Mouse (Mus musculus) small intestine, adult 2 months (tissue): Measurements from ENCODE around the gene Ahcyl2. TPM values are rescaled to one million over a fixed set of nuclear protein-coding genes. Genes with fewer than 3 reads are reported as not detected.

Experiments
- H3K27ac ChIP-seq: fragments of 200-500 bp; 2 replicates; pipeline ENCODE4 v1.5.1; 2012; ENCODE audit warnings: low read depth, low read length, control low read depth, inconsistent platforms; ENCODE audit not compliant: insufficient read depth
- H3K27me3 ChIP-seq: fragments of 200-500 bp; 2 replicates; pipeline ENCODE4 v1.6.1; 2012; ENCODE audit warnings: mild to moderate bottlenecking, moderate library complexity, low read length, inconsistent platforms; ENCODE audit not compliant: control insufficient read depth, insufficient read depth
- H3K36me3 ChIP-seq: fragments of 200-500 bp; 2 replicates; pipeline ENCODE4 v1.6.1; 2012; ENCODE audit warnings: mild to moderate bottlenecking, low read length, control low read depth, inconsistent platforms; ENCODE audit not compliant: control insufficient read depth, insufficient read depth
- H3K4me1 ChIP-seq: fragments of 200-500 bp; 2 replicates; pipeline ENCODE4 v1.6.1; 2012; ENCODE audit warnings: low read length, inconsistent platforms, mixed read lengths; ENCODE audit not compliant: control insufficient read depth, insufficient read depth, insufficient read length
- H3K4me3 ChIP-seq: fragments of 200-500 bp; 2 replicates; pipeline ENCODE4 v1.5.1; 2012; ENCODE audit warnings: low read depth, mild to moderate bottlenecking, control low read depth, inconsistent platforms, low read length, moderate library complexity
- CTCF ChIP-seq: fragments of 200-500 bp; IDR thresholded peaks from 2 replicates; pipeline ENCODE4 v1.5.1; 2012; ENCODE audit warnings: low read depth, mild to moderate bottlenecking, control low read depth, inconsistent platforms, low read length, moderate library complexity, mixed read lengths; ENCODE audit not compliant: insufficient replicate concordance, insufficient read length; ENCODE audit errors: extremely low read depth
- POLR2A ChIP-seq: fragments of 200-500 bp; IDR thresholded peaks from 2 replicates; pipeline ENCODE4 v1.6.1; 2012; ENCODE audit warnings: low read depth, mild to moderate bottlenecking, control low read depth, inconsistent platforms, low read length, moderate library complexity
- WGBS: fragments of 180-500 bp; shearing (Covaris S2); methylation state at CpG from one replicate; pipeline ENCODE4 v1.1.7; 2018; 5-methylcytosine and 5-hydroxymethylcytosine counted together
- polyA plus RNA-seq: library from polyadenylated mRNA; depleted of rRNA; stranded (reverse); fragments of >200 nt; gene quantifications from 2 replicates; pipeline ENCODE4 v1.2.3, GENCODE M21; 2012

Gene Ahcyl2
- polyA plus RNA-seq, 1 experiment = 110 TPM

GRCm38 (mm10) chr6:29832356-29832755 is 64.5 kb downstream of the Ahcyl2 start:
- H3K4me1 ChIP-seq = peaks cover 17% of the 10 kb centered on the region; the same call in 1 of the 2 replicates
- peaks cover 4% of the 10 kb centered on the region; the same call in 1 of the 2 replicates for H3K36me3 ChIP-seq
- H3K27ac ChIP-seq = no peak overlapping the region
- WGBS = 83% methylated on average over 4 of the region's 4 CpGs
- H3K4me3 ChIP-seq = no peak overlapping the region
- no peaks in the 10 kb centered on the region for H3K27me3 ChIP-seq
- TF ChIP-seq CTCF (no peak), POLR2A (no peak)

GRCm38 (mm10) chr6:29833117-29833516 is 65.3 kb downstream of the Ahcyl2 start:
- TF ChIP-seq CTCF (no peak), POLR2A (no peak)
- Histone ChIP-seq H3K27ac (no peak overlapping the region), H3K27me3 (no peaks in the 10 kb centered on the region), H3K36me3 (peaks cover 4% of the 10 kb centered on the region; the same call in 1 of the 2 replicates), H3K4me1 (peaks cover 15% of the 10 kb centered on the region; the same call in 1 of the 2 replicates), H3K4me3 (no peak overlapping the region)
- WGBS = 68% methylated on average over 4 of the region's 4 CpGs

DNA sequence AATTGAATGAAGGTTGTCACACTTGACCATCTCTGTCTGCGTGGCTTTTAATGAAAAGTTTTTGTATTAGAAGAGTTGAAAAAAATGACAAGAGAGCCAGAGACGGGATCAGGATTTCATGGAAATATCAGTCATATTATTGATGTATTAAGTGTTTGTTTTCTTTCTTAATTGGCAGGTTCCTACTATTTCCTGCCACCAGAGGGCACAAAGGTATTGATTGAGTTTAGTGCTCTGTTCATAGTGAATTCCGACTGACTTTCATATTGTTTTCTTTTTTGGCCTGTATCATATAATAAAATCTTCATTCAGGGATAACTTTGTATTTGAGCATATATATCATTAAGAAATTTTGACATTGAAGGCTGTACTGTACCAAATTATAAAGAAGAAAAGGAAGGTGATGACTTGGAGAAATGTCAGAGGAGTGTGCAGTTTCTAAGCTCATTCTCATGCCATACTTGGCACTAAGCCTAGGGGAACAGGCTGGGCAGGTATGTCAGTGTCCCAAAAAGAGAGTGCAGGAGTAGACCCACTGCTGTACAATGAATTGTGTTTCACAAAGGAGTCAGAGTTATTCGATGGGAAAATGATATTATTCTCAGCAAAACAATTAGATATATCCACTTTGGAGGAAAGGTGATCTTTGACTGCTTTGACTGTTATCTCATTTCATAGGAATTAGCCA is 65.9 kb downstream of the Ahcyl2 start:
- H3K4me1 ChIP-seq = peaks cover 15% of the 10 kb centered on the region; the same call in 1 of the 2 replicates
- WGBS = 42% methylated on average over 4 of the region's 4 CpGs
- TF ChIP-seq POLR2A (no peak), CTCF (no peak)
- H3K27ac ChIP-seq = no peak overlapping the region
- H3K4me3 ChIP-seq = no peak overlapping the region
- H3K27me3 ChIP-seq = no peaks in the 10 kb centered on the region
- peaks cover 4% of the 10 kb centered on the region; the same call in 1 of the 2 replicates for H3K36me3 ChIP-seq

- H3K4me1 ChIP-seq = peaks cover 14% of the 10 kb centered on the region; the same call in 1 of the 2 replicates
- H3K27me3 ChIP-seq = no peaks in the 10 kb centered on the region
- H3K27ac ChIP-seq = peak overlapping the region; percentile 53
- TF ChIP-seq CTCF (no peak), POLR2A (no peak)
- WGBS = 42% methylated on average over 3 of the region's 3 CpGs
- no peak overlapping the region for H3K4me3 ChIP-seq
- H3K36me3 ChIP-seq = peaks cover 4% of the 10 kb centered on the region; the same call in 1 of the 2 replicates
Measured at GRCm38 (mm10) chr6:29835543-29836177, 67.8 kb downstream of the Ahcyl2 start.

DNA sequence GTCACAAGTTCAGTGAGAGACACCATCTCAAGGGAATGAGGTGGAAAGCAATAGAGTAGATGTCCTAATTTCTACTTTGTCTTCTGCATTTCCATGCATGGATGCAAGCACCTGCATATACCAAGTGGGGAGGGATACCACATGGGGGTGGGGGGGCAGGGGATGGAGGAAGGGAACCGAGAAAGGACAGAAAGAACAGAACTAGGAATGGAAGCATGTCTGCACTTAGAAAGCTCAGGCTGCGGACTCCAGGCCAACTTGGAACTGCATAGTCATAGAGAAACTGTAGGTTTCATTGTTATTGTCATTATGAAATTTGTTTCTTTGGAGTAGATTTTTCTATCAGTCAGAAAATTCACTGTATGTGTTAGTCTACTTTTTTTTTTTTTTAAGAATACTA is 69.8 kb downstream of the Ahcyl2 start:
- 98% methylated on average over 2 of the region's 2 CpGs for WGBS
- TF ChIP-seq CTCF (no peak), POLR2A (no peak)
- no peaks in the 10 kb centered on the region for H3K27me3 ChIP-seq

DNA sequence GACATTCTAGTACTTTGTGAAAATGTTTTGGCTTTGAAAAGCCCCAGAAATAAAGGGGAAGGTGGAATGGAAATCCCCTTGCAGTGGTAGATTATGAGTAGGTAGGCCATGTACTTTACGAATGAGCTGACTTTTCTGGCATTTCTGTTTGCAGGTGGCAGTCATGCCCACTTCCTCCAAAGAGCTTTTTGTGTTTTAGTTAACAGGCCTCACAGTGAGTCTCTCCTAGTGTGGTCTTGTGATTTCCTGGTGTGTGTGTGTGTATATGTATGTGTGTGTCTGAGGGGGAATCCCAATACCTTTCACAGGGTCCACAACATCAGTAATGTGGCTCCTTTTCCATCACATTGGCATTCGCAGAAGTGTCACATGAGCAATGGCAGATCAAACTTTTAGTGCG is 70.7 kb downstream of the Ahcyl2 start:
- Histone ChIP-seq H3K36me3 (peaks cover 3% of the 10 kb centered on the region; the same call in 1 of the 2 replicates), H3K27me3 (no peaks in the 10 kb centered on the region), H3K4me1 (peaks cover 10% of the 10 kb centered on the region; the same call in 1 of the 2 replicates), H3K4me3 (no peak overlapping the region), H3K27ac (no peak overlapping the region)
- 94% methylated on average over 3 of the region's 3 CpGs for WGBS
- TF ChIP-seq CTCF (no peak), POLR2A (no peak)

More for the DNA sequence above, 69.8 kb downstream of the Ahcyl2 start:
- Histone ChIP-seq H3K36me3 (peaks cover 3% of the 10 kb centered on the region; the same call in 1 of the 2 replicates), H3K4me3 (no peak overlapping the region), H3K4me1 (peaks cover 14% of the 10 kb centered on the region; the same call in 1 of the 2 replicates), H3K27ac (no peak overlapping the region)

- Histone ChIP-seq H3K27me3 (no peaks in the 10 kb centered on the region), H3K27ac (no peak overlapping the region), H3K36me3 (peaks cover under 1% of the 10 kb centered on the region; the same call in 1 of the 2 replicates), H3K4me1 (peaks cover 6% of the 10 kb centered on the region; the same call in 1 of the 2 replicates), H3K4me3 (no peak overlapping the region)
- 95% methylated on average over 1 of the region's 1 CpGs for WGBS
- TF ChIP-seq CTCF (no peak), POLR2A (no peak)
Measured at GRCm38 (mm10) chr6:29840008-29840407, 72.2 kb downstream of the Ahcyl2 start.
